Mouse (Mus musculus) cerebellum, adult 2 months (tissue): ENCODE measurements around the gene Tmem69. TPM values are rescaled to one million over a fixed set of nuclear protein-coding genes. Genes with fewer than 3 reads are reported as not detected.

ENCODE experiments used
- DNase-seq, 2 experiments: peaks; one replicate each; pipeline ENCODE4 v3.0.0; 2021
- H3K27ac ChIP-seq: fragments of 200-500 bp; 2 replicates; pipeline ENCODE4 v1.5.1; 2012; ENCODE audit warnings: low read length, control low read depth, inconsistent platforms; ENCODE audit not compliant: insufficient read depth
- H3K27me3 ChIP-seq: fragments of 200-500 bp; 2 replicates; pipeline ENCODE4 v1.6.1; 2012; ENCODE audit warnings: inconsistent platforms, mild to moderate bottlenecking, low read length, moderate library complexity; ENCODE audit not compliant: control insufficient read depth, insufficient read depth
- H3K4me1 ChIP-seq: fragments of 200-500 bp; 2 replicates; pipeline ENCODE4 v1.6.1; 2011; ENCODE audit warnings: low read length; ENCODE audit not compliant: control insufficient read depth, insufficient read depth
- H3K4me3 ChIP-seq: fragments of 200-500 bp; replicated peaks from 2 replicates; pipeline ENCODE3; 2011; ENCODE audit warnings: mild to moderate bottlenecking, low read depth, low read length, control low read depth; ENCODE audit not compliant: insufficient read depth
- CTCF ChIP-seq: fragments of 200-500 bp; IDR thresholded peaks from 2 replicates; pipeline ENCODE4 v1.5.1; 2011; ENCODE audit warnings: low read depth, mild to moderate bottlenecking, control low read depth, low read length, moderate library complexity, borderline replicate concordance; ENCODE audit not compliant: insufficient read depth
- POLR2A ChIP-seq: fragments of 200-500 bp; IDR thresholded peaks from 2 replicates; pipeline ENCODE4 v1.6.1; 2011; ENCODE audit warnings: low read length, control low read depth, borderline replicate concordance; ENCODE audit not compliant: insufficient read depth
- WGBS: fragments of 180-500 bp; shearing (Covaris S2); methylation state at CpG from one replicate; pipeline ENCODE4 v1.1.7; 2018; 5-methylcytosine and 5-hydroxymethylcytosine counted together
- polyA plus RNA-seq: library from polyadenylated mRNA; depleted of rRNA; stranded (reverse); fragments of >200 nt; gene quantifications from 2 replicates; pipeline ENCODE4 v1.2.3, GENCODE M21; 2012; rRNA removed

Tmem69 gene
- polyA plus RNA-seq, 1 experiment, result 8.6 TPM

DNA sequence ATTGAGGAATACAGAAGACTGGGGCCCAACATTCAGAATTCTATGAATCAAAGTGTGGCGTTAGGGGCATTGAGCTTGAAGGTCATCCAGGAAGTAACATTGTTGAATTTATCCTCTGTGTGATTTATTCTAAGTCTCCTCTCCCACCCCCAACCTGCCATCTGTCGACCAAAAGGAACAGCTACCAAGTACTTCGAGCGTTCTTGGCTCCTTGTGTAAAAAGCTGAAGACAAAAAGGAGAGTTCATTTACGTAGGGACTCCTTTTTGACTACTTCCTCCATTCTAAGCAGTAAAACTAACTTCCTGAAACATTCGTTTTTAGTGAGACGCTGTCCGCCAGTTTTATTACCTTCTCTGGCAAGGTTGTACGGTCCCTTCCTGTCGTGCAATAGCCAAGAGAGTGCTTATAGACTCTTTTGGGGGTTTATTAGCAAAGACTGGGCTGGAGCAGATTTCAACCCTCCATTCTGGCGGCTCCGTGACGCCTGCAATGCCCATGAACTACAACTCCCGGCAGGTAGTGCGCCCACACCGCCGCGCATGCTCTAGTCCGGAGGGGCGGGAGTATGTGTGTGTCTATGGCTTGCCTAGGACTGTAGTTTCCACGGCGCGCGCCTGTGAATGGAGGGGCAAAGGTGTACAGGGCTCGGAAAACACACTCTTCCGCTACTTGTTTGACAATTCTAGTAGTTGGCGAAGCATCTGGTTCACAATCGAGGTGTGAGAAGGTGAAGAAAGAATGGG, 997 bp upstream of the Tmem69 start:
- peak; percentile 95 to 96 for DNase-seq
- TF ChIP-seq POLR2A (peak; percentile 92), CTCF (no peak)
- Histone ChIP-seq H3K4me1 (no peaks in the 10 kb centered on the region), H3K4me3 (peak overlapping the region; percentile 80), H3K27ac (peak overlapping the region; percentile 58), H3K27me3 (no peaks in the 10 kb centered on the region)
- under 1% methylated on average over 28 of the region's 28 CpGs for WGBS

GRCm38 (mm10) chr4:116553035-116553434, 2.7 kb downstream of the Tmem69 start:
- no peaks in the 10 kb centered on the region for H3K4me1 ChIP-seq
- DNase-seq, result no peak
- H3K4me3 ChIP-seq, result no peak overlapping the region
- no peak overlapping the region for H3K27ac ChIP-seq
- no peaks in the 10 kb centered on the region for H3K27me3 ChIP-seq
- TF ChIP-seq CTCF, result no peak
- no peak for TF ChIP-seq POLR2A
- WGBS, result 80% methylated on average over 3 of the region's 3 CpGs

GRCm38 (mm10) chr4:116550432-116550831, 5.3 kb downstream of the Tmem69 start:
- Histone ChIP-seq H3K4me3 (no peak overlapping the region), H3K27ac (no peak overlapping the region), H3K27me3 (no peaks in the 10 kb centered on the region), H3K4me1 (no peaks in the 10 kb centered on the region)
- DNase-seq, result no peak
- 88% methylated on average over 1 of the region's 1 CpGs for WGBS
- TF ChIP-seq POLR2A (no peak), CTCF (no peak)

GRCm38 (mm10) chr4:116537737-116538136, 18.0 kb downstream of the Tmem69 start:
- TF ChIP-seq POLR2A (no peak), CTCF (no peak)
- no peak for DNase-seq
- no peak overlapping the region for H3K4me3 ChIP-seq
- WGBS, result 90% methylated on average over 3 of the region's 3 CpGs
- H3K27ac ChIP-seq, result no peak overlapping the region
- no peaks in the 10 kb centered on the region for H3K27me3 ChIP-seq
- no peaks in the 10 kb centered on the region for H3K4me1 ChIP-seq

DNA sequence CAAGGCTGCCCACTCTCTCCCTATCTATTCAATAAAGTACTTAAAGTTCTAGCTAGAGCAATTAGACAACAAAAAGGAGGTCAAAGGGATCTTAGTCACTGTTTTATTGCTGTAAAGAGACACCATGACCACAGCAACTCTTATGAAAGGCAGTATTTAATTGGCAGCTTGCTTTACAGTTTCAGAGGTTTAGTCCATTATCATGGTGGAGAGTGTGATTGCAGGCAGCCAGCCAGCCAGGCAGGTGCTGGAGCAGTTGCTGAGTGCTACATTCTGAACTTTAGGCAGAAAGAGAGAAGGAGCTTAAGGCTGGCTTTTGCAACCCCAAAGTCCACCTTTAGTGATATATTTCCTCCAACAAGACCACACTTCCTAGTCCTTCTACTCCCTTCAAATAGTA, 19.4 kb downstream of the Tmem69 start:
- Histone ChIP-seq H3K27ac (no peak overlapping the region), H3K4me3 (no peak overlapping the region), H3K4me1 (no peaks in the 10 kb centered on the region), H3K27me3 (no peaks in the 10 kb centered on the region)
- no peak for DNase-seq
- no peak for TF ChIP-seq POLR2A
- no peak for TF ChIP-seq CTCF

GRCm38 (mm10) chr4:116531109-116531508, 24.6 kb downstream of the Tmem69 start:
- H3K27ac ChIP-seq, result no peak overlapping the region
- H3K4me1 ChIP-seq, result no peaks in the 10 kb centered on the region
- no peaks in the 10 kb centered on the region for H3K27me3 ChIP-seq
- 69% methylated on average over 2 of the region's 2 CpGs for WGBS
- no peak overlapping the region for H3K4me3 ChIP-seq
- TF ChIP-seq POLR2A (no peak), CTCF (no peak)
- DNase-seq, result no peak

DNA sequence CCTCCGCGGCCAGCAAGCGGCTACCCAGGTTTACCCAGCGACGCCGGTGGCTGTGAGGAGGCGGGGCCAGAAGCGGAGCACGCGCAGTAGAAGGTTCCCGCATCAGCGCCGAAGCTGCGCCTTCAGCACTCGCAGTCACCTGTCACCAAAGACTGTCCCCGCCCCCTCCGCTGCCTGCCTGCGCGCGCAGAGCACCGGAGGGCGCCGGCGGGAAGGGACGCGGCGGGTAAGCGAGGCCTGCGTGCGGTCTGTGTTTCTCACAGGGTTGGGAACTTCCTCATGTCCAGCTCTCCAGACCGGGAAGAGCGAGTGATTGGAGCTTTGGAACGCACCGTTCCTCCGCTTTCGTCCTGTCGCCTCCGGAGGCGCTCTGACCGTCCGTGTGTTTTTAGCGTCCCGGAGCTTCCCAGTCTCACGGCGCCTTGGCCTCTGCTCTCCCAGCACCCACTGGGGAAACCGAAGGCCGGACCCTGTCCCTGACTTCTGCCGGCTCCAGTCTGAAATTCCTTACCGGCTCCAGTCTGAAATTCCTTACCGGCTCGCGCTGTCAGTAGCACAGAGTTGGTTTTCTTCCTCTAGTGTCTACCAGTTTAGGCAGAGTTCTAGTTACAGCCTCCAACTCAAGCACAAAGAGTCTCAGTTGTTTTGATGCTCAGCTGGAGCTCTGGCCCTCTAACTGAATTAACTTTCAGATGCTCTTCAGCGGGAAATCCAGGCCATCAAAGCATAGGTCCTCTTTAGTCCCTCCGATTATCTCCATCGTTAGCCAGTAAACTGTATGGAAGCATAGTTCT, 48.1 kb downstream of the Tmem69 start, which contains the start of gene Ipp:
TSS of gene Ipp (plus strand) at position 125 of the 794 bp plus-strand sequence.
- peak; percentile 98 for TF ChIP-seq POLR2A
- TF ChIP-seq CTCF, result peak; percentile 23; the same call in 1 of the 2 replicates
- H3K4me1 ChIP-seq, result no peaks in the 10 kb centered on the region
- DNase-seq, result peak; percentile 97
- peak within 1 kb of the TSS; percentile 82 for H3K27ac ChIP-seq
- peak within 1 kb of the TSS; percentile 87 for H3K4me3 ChIP-seq
- H3K27me3 ChIP-seq, result no peaks in the 10 kb centered on the region
- under 1% methylated on average over 54 of the region's 55 CpGs for WGBS

DNA sequence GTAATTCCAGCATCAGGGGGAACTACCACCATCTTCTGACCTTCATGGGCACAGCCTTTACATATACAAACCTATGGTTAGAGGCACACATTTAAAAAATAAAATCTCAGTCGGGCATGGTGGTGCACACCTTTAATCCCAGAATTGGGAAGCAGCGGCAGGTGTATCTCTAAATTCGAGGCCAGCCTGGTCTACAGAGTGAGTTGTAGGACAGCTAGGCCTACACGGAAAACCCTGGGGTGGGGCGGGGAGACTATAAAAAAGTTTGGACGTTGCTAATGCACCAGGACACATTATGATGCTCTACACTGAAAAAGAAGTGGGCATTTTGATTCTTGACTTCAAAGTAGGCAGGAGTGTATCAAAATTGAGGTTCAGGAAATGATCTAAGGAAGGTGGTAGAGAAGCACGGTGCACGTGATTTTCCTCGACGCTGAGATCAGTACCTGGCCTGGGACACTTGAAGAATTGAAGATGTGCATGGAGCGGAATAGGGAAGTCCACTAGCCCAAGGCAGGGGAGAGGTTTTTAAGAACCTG, 48.8 kb downstream of the Tmem69 start:
- 24% methylated on average over 11 of the region's 11 CpGs for WGBS

More for the DNA sequence above, 48.8 kb downstream of the Tmem69 start:
- H3K4me3 ChIP-seq, result peak overlapping the region; percentile 87
- no peaks in the 10 kb centered on the region for H3K27me3 ChIP-seq
- H3K4me1 ChIP-seq, result no peaks in the 10 kb centered on the region
- no peak for DNase-seq
- TF ChIP-seq POLR2A, result no peak
- no peak for TF ChIP-seq CTCF
- peak overlapping the region; percentile 76 for H3K27ac ChIP-seq

Other genes starting within 250 kb of the Tmem69 start
- 79.2 and 82.6 TPM in 2 replicates for gene Mast2, start 91.8 kb downstream of the Tmem69 start, polyA plus RNA-seq
- gene Ipp, start 48.4 kb downstream of the Tmem69 start, polyA plus RNA-seq, result 7.5 and 7.6 TPM in 2 replicates
- 41.3 and 43.3 TPM in 2 replicates for gene Gpbp1l1, start 1.7 kb upstream of the Tmem69 start, polyA plus RNA-seq
- gene Ccdc17, start 40.7 kb upstream of the Tmem69 start, polyA plus RNA-seq, result 5.9 and 6.6 TPM in 2 replicates
- gene Nasp, start 72.0 kb upstream of the Tmem69 start, polyA plus RNA-seq, result 21.8 and 21.9 TPM in 2 replicates
- gene Akr1a1, start 95.7 kb upstream of the Tmem69 start, polyA plus RNA-seq, result 526 and 550 TPM in 2 replicates
- 233 and 250 TPM in 2 replicates for gene Prdx1, start 129.6 kb upstream of the Tmem69 start, polyA plus RNA-seq
- gene Mmachc, start 152.5 kb upstream of the Tmem69 start, polyA plus RNA-seq, result 19.2 and 19.8 TPM in 2 replicates
- gene Ccdc163, start 152.6 kb upstream of the Tmem69 start, polyA plus RNA-seq, result 29.5 and 34.9 TPM in 2 replicates
- 10.0 and 11.2 TPM in 2 replicates for gene Tesk2, start 165.0 kb upstream of the Tmem69 start, polyA plus RNA-seq